Mouse (Mus musculus) liver, embryonic 14.5 days (tissue): ENCODE results near the gene Adgrl2.

Experiments used
- CTCF ChIP-seq: IDR thresholded peaks from 2 replicates; pipeline ENCODE4 v1.5.1; 2016; ENCODE audit warnings: antibody characterized with exemption, low read depth, control low read depth
- EP300 ChIP-seq: IDR thresholded peaks from 2 replicates; pipeline ENCODE4 v1.6.1; 2016; ENCODE audit warnings: antibody characterized with exemption, low read depth

- no peak for TF ChIP-seq EP300
- TF ChIP-seq CTCF: no peak
Observed at GRCm38 (mm10) chr3:148898535-148899250, 91.7 kb downstream of the Adgrl2 start.
